Mouse (Mus musculus): ENCODE results near the gene Egf. TPM values are rescaled to one million over a fixed set of nuclear protein-coding genes. Genes with fewer than 3 reads are reported as not detected.

Gene Egf
- polyA plus RNA-seq, 1 experiment from 2014 or later = 1.5 TPM

- no peaks in the 10 kb centered on the region for H3K36me3 ChIP-seq
- H3K9ac ChIP-seq = no peak overlapping the region
- H3K27ac ChIP-seq = no peak overlapping the region
- no peaks in the 10 kb centered on the region for H3K27me3 ChIP-seq (replicated peaks)
- ATAC-seq = no peak
- no peaks in the 10 kb centered on the region for H3K4me1 ChIP-seq (replicated peaks)
- no peaks in the 10 kb centered on the region for H3K9me3 ChIP-seq
- no peak overlapping the region for H3K4me2 ChIP-seq (replicated peaks)
- 92% methylated on average over 7 of the region's 7 CpGs for WGBS
- no peak overlapping the region for H3K4me3 ChIP-seq (replicated peaks)
These were observed 79.2 kb downstream of the Egf start for GRCm38 (mm10) chr3:129675923-129676322.

- 93% methylated on average over 1 of the region's 2 CpGs for WGBS
- Histone ChIP-seq H3K9ac (no peak overlapping the region), H3K4me3 (replicated peaks) (no peak overlapping the region), H3K27me3 (replicated peaks) (no peaks in the 10 kb centered on the region), H3K36me3 (no peaks in the 10 kb centered on the region), H3K27ac (no peak overlapping the region), H3K4me1 (replicated peaks) (no peaks in the 10 kb centered on the region), H3K4me2 (replicated peaks) (no peak overlapping the region), H3K9me3 (no peaks in the 10 kb centered on the region)
- ATAC-seq = no peak
These were observed 91.2 kb downstream of the Egf start for GRCm38 (mm10) chr3:129663906-129664305.

GRCm38 (mm10) chr3:129658776-129659175, 96.3 kb downstream of the Egf start:
- no peaks in the 10 kb centered on the region for H3K9me3 ChIP-seq
- no peaks in the 10 kb centered on the region for H3K4me1 ChIP-seq (replicated peaks)
- H3K9ac ChIP-seq = no peak overlapping the region
- H3K36me3 ChIP-seq = no peaks in the 10 kb centered on the region
- ATAC-seq = no peak
- H3K4me3 ChIP-seq (replicated peaks) = no peak overlapping the region
- 89% methylated on average over 7 of the region's 7 CpGs for WGBS
- H3K4me2 ChIP-seq (replicated peaks) = no peak overlapping the region
- H3K27me3 ChIP-seq (replicated peaks) = no peaks in the 10 kb centered on the region
- no peak overlapping the region for H3K27ac ChIP-seq

- Histone ChIP-seq H3K36me3 (no peaks in the 10 kb centered on the region), H3K4me3 (replicated peaks) (no peak overlapping the region), H3K27me3 (replicated peaks) (no peaks in the 10 kb centered on the region), H3K4me1 (replicated peaks) (no peaks in the 10 kb centered on the region), H3K27ac (no peak overlapping the region), H3K9me3 (no peaks in the 10 kb centered on the region), H3K4me2 (replicated peaks) (no peak overlapping the region), H3K9ac (no peak overlapping the region)
- WGBS = 84% methylated on average over 11 of the region's 11 CpGs
- no peak for ATAC-seq
These were observed 97.3 kb downstream of the Egf start for GRCm38 (mm10) chr3:129657775-129658174.

- Histone ChIP-seq H3K36me3 (no peaks in the 10 kb centered on the region), H3K4me3 (replicated peaks) (no peak overlapping the region), H3K4me1 (replicated peaks) (no peaks in the 10 kb centered on the region), H3K27ac (no peak overlapping the region), H3K9me3 (no peaks in the 10 kb centered on the region), H3K4me2 (replicated peaks) (no peak overlapping the region), H3K27me3 (replicated peaks) (no peaks in the 10 kb centered on the region), H3K9ac (no peak overlapping the region)
- WGBS = 86% methylated on average over 9 of the region's 9 CpGs
- ATAC-seq = no peak
These were observed 97.9 kb downstream of the Egf start for GRCm38 (mm10) chr3:129657222-129657621.

GRCm38 (mm10) chr3:129656540-129656939, 98.6 kb downstream of the Egf start:
- Histone ChIP-seq H3K4me1 (replicated peaks) (no peaks in the 10 kb centered on the region), H3K27me3 (replicated peaks) (no peaks in the 10 kb centered on the region), H3K27ac (no peak overlapping the region), H3K9me3 (no peaks in the 10 kb centered on the region), H3K4me3 (replicated peaks) (no peak overlapping the region), H3K36me3 (no peaks in the 10 kb centered on the region), H3K4me2 (replicated peaks) (no peak overlapping the region), H3K9ac (no peak overlapping the region)
- 78% methylated on average over 4 of the region's 4 CpGs for WGBS
- ATAC-seq = no peak

- H3K4me2 ChIP-seq (replicated peaks) = no peak overlapping the region
- no peak for ATAC-seq
- no peaks in the 10 kb centered on the region for H3K36me3 ChIP-seq
- no peaks in the 10 kb centered on the region for H3K27me3 ChIP-seq (replicated peaks)
- peaks cover 5% of the 10 kb centered on the region for H3K4me1 ChIP-seq (replicated peaks)
- no peak overlapping the region for H3K4me3 ChIP-seq (replicated peaks)
- H3K27ac ChIP-seq = no peak overlapping the region
- 86% methylated on average over 4 of the region's 4 CpGs for WGBS
- H3K9ac ChIP-seq = no peak overlapping the region
- no peaks in the 10 kb centered on the region for H3K9me3 ChIP-seq
These were observed 102.6 kb downstream of the Egf start for GRCm38 (mm10) chr3:129652476-129652875.

GRCm38 (mm10) chr3:129651765-129652164, 103.4 kb downstream of the Egf start:
- no peak overlapping the region for H3K27ac ChIP-seq
- no peak for ATAC-seq
- H3K4me1 ChIP-seq (replicated peaks) = peaks cover 5% of the 10 kb centered on the region
- H3K9ac ChIP-seq = no peak overlapping the region
- 94% methylated on average over 8 of the region's 8 CpGs for WGBS
- no peaks in the 10 kb centered on the region for H3K9me3 ChIP-seq
- H3K4me3 ChIP-seq (replicated peaks) = no peak overlapping the region
- no peak overlapping the region for H3K4me2 ChIP-seq (replicated peaks)
- H3K36me3 ChIP-seq = no peaks in the 10 kb centered on the region
- H3K27me3 ChIP-seq (replicated peaks) = no peaks in the 10 kb centered on the region

GRCm38 (mm10) chr3:129650931-129651330, 104.2 kb downstream of the Egf start:
- WGBS = 38% methylated on average over 1 of the region's 1 CpGs
- Histone ChIP-seq H3K27ac (no peak overlapping the region), H3K4me2 (replicated peaks) (no peak overlapping the region), H3K36me3 (no peaks in the 10 kb centered on the region), H3K27me3 (replicated peaks) (no peaks in the 10 kb centered on the region), H3K4me1 (replicated peaks) (peaks cover 5% of the 10 kb centered on the region), H3K9me3 (no peaks in the 10 kb centered on the region), H3K4me3 (replicated peaks) (no peak overlapping the region), H3K9ac (no peak overlapping the region)
- no peak for ATAC-seq

GRCm38 (mm10) chr3:129650293-129650612, 104.9 kb downstream of the Egf start:
- no peaks in the 10 kb centered on the region for H3K27me3 ChIP-seq (replicated peaks)
- H3K9ac ChIP-seq = no peak overlapping the region
- H3K4me2 ChIP-seq (replicated peaks) = no peak overlapping the region
- ATAC-seq = peak; percentile 69; the same call in 1 of the 2 replicates
- peaks cover 5% of the 10 kb centered on the region for H3K4me1 ChIP-seq (replicated peaks)
- no peak overlapping the region for H3K4me3 ChIP-seq (replicated peaks)
- H3K9me3 ChIP-seq = no peaks in the 10 kb centered on the region
- no peaks in the 10 kb centered on the region for H3K36me3 ChIP-seq
- no peak overlapping the region for H3K27ac ChIP-seq

- H3K4me3 ChIP-seq (replicated peaks) = no peak overlapping the region
- H3K4me2 ChIP-seq (replicated peaks) = no peak overlapping the region
- H3K36me3 ChIP-seq = no peaks in the 10 kb centered on the region
- H3K9me3 ChIP-seq = no peaks in the 10 kb centered on the region
- H3K4me1 ChIP-seq (replicated peaks) = peaks cover 5% of the 10 kb centered on the region
- H3K9ac ChIP-seq = no peak overlapping the region
- no peaks in the 10 kb centered on the region for H3K27me3 ChIP-seq (replicated peaks)
- ATAC-seq = peak; percentile 41; the same call in 1 of the 2 replicates
- WGBS = 55% methylated on average over 8 of the region's 8 CpGs
- no peak overlapping the region for H3K27ac ChIP-seq
These were observed 105.4 kb downstream of the Egf start for GRCm38 (mm10) chr3:129649586-129650292.

GRCm38 (mm10) chr3:129648598-129648997, 106.5 kb downstream of the Egf start:
- Histone ChIP-seq H3K9ac (no peak overlapping the region), H3K9me3 (no peaks in the 10 kb centered on the region), H3K4me3 (replicated peaks) (no peak overlapping the region), H3K27ac (no peak overlapping the region), H3K36me3 (no peaks in the 10 kb centered on the region), H3K4me2 (replicated peaks) (no peak overlapping the region), H3K4me1 (replicated peaks) (peaks cover 5% of the 10 kb centered on the region), H3K27me3 (replicated peaks) (no peaks in the 10 kb centered on the region)
- WGBS = 77% methylated on average over 5 of the region's 5 CpGs
- ATAC-seq = no peak

- H3K4me1 ChIP-seq (replicated peaks) = peaks cover 5% of the 10 kb centered on the region
- no peaks in the 10 kb centered on the region for H3K9me3 ChIP-seq
- H3K36me3 ChIP-seq = no peaks in the 10 kb centered on the region
- H3K4me3 ChIP-seq (replicated peaks) = no peak overlapping the region
- H3K27me3 ChIP-seq (replicated peaks) = no peaks in the 10 kb centered on the region
- no peak overlapping the region for H3K27ac ChIP-seq
- no peak overlapping the region for H3K4me2 ChIP-seq (replicated peaks)
- ATAC-seq = no peak
- 91% methylated on average over 10 of the region's 10 CpGs for WGBS
- no peak overlapping the region for H3K9ac ChIP-seq
These were observed 107.8 kb downstream of the Egf start for GRCm38 (mm10) chr3:129647312-129647711.
